ENCODE assay signal across 18 mouse cellular contexts in genomic region chr4:76091845-76092244, GRCm38 (mm10).
DNase-seq lines count a peak whose midpoint lies in the region; ATAC-seq and TF ChIP-seq lines count a peak whose summit lies in the region.
"Had no signal": no experiment of that assay in that cellular context is flagged by ENCODE, and none has a peak within 500 bp of the region (broad histone marks: within the 10 kb centered on the region; RNA-seq: fewer than 3 reads in every experiment).

No protein-coding gene starts in this region.

- H3K4me1 ChIP-seq in G1E (ENCODE audit: insufficient read depth, low read depth, low read length): peaks cover 7% of the 10 kb centered on the region

- H3K9me3 ChIP-seq in G1E (replicated peaks): no peaks in the 10 kb centered on the region

- no peak overlapping the region for H3K4me3 ChIP-seq in G1E (ENCODE audit: low read depth, low read length)

- no peaks in the 10 kb centered on the region for H3K36me3 ChIP-seq in G1E (replicated peaks)

- no peak for TF ChIP-seq CTCF in G1E (IDR thresholded peaks at IDR 0.05; ENCODE audit: low read depth, low read length)

- DNase-seq in G1E (ENCODE audit: low spot score): no peak
- DNase-seq in lung, postnatal 36 days: no peak
- DNase-seq: adrenal gland, adult 2 months; adrenal gland, adult 8-10 months; adrenal gland, postnatal 10 days; adrenal gland, postnatal 14 days; adrenal gland, postnatal 25 days; adrenal gland, postnatal 36 days; B cell, adult 2 months; cerebellum, adult 11 months; cerebellum, adult 11-12 months; cerebellum, adult 18-20 months; cerebellum, adult 2 months; cerebellum, adult 8-10 months had no signal

- ATAC-seq in G1E (ENCODE audit: extremely low read depth, insufficient number of reproducible peaks, low FRiP score, poor library complexity, severe bottlenecking): peak; percentile 95
- ATAC-seq: activated CD4-positive, CD25-positive, alpha-beta regulatory T cell, adult 4 months; CD4-positive, CD25-positive, alpha-beta regulatory T cell, adult 4 months; Patski had no signal

- no peaks in the 10 kb centered on the region for H3K27me3 ChIP-seq in G1E (ENCODE audit: insufficient read depth, low read length)
- H3K27me3 ChIP-seq: CH12.LX, Patski had no signal
